Mouse (Mus musculus) myocyte (in vitro differentiated cells): ENCODE results near the gene Stard8. TPM values are rescaled to one million over a fixed set of nuclear protein-coding genes. Genes with fewer than 3 reads are reported as not detected.

Experiments used
- H3K27me3 ChIP-seq: one replicate; pipeline ENCODE4 v1.6.1; 2011; ENCODE audit not compliant: control insufficient read depth, insufficient read depth, insufficient read length
- H3K36me3 ChIP-seq: one replicate; pipeline ENCODE4 v1.6.1; 2011; ENCODE audit not compliant: control insufficient read depth, insufficient read depth
- H3K4me2 ChIP-seq: one replicate; pipeline ENCODE4 v1.6.1; 2011; ENCODE audit warnings: low read depth, control low read depth
- H3K4me3 ChIP-seq: one replicate; pipeline ENCODE4 v1.5.1; 2011; ENCODE audit warnings: mild to moderate bottlenecking, control low read depth, moderate library complexity
- H3K79me2 ChIP-seq: one replicate; pipeline ENCODE4 v1.6.1; 2011; ENCODE audit not compliant: control insufficient read depth, insufficient read depth
- H3ac ChIP-seq: one replicate; pipeline ENCODE4 v1.6.1; 2011; ENCODE audit not compliant: control insufficient read depth, insufficient read length
- CEBPB ChIP-seq: IDR thresholded peaks from 2 replicates; pipeline ENCODE4 v1.6.1; 2011; ENCODE audit warnings: mild to moderate bottlenecking, moderate library complexity; ENCODE audit not compliant: poor library complexity, insufficient read depth, severe bottlenecking
- E2F4 ChIP-seq: IDR thresholded peaks from one replicate; pipeline ENCODE4 v1.6.1; 2011; ENCODE audit warnings: mild to moderate bottlenecking, control low read depth, moderate library complexity; ENCODE audit not compliant: insufficient read depth
- MAX ChIP-seq: IDR thresholded peaks from one replicate; pipeline ENCODE4 v1.6.1; 2011; ENCODE audit warnings: low read depth, mild to moderate bottlenecking, control low read depth
- MYOD1 ChIP-seq, 3 experiments: IDR thresholded peaks; one replicate each; pipeline ENCODE4 v1.6.1; 2011; ENCODE audit warnings: control low read depth in 2 of 3, low read depth in 2 of 3, mild to moderate bottlenecking in 2 of 3, moderate library complexity in 1 of 3; ENCODE audit not compliant: insufficient read length in 2 of 3, control insufficient read depth in 1 of 3
- MYOG ChIP-seq, 3 experiments: IDR thresholded peaks; one replicate each; pipeline ENCODE4 v1.6.1; 2011; ENCODE audit warnings: control low read depth in 2 of 3, low read depth in 2 of 3, mild to moderate bottlenecking in 2 of 3; ENCODE audit not compliant: insufficient read length in 2 of 3, control insufficient read depth in 1 of 3, insufficient read depth in 1 of 3
- POLR2A ChIP-seq: IDR thresholded peaks from one replicate; pipeline ENCODE4 v1.6.1; 2011; ENCODE audit warnings: low read depth, mild to moderate bottlenecking, control low read depth, moderate library complexity; ENCODE audit not compliant: insufficient read length
- POLR2AphosphoS2 ChIP-seq: IDR thresholded peaks from one replicate; pipeline ENCODE4 v1.6.1; 2011; ENCODE audit warnings: low read depth, control low read depth; ENCODE audit not compliant: insufficient read length
- REST ChIP-seq: IDR thresholded peaks from one replicate; pipeline ENCODE4 v1.6.1; 2011; ENCODE audit warnings: mild to moderate bottlenecking, control low read depth, moderate library complexity; ENCODE audit not compliant: insufficient read depth, insufficient read length
- SRF ChIP-seq: IDR thresholded peaks from one replicate; pipeline ENCODE4 v1.6.1; 2011; ENCODE audit warnings: low read depth; ENCODE audit not compliant: control insufficient read depth, insufficient read length
- TCF12 ChIP-seq: IDR thresholded peaks from one replicate; pipeline ENCODE4 v1.6.1; 2011; ENCODE audit warnings: mild to moderate bottlenecking, control low read depth; ENCODE audit not compliant: poor library complexity, insufficient read depth, severe bottlenecking
- TCF3 ChIP-seq: IDR thresholded peaks from one replicate; pipeline ENCODE4 v1.6.1; 2011; ENCODE audit warnings: low read depth, control low read depth; ENCODE audit not compliant: insufficient read length
- USF1 ChIP-seq: IDR thresholded peaks from one replicate; pipeline ENCODE4 v1.6.1; 2011; ENCODE audit warnings: low read depth, mild to moderate bottlenecking, control low read depth, moderate library complexity
- polyA plus RNA-seq: library from polyadenylated mRNA; unstranded; fragments of >200 nt; fragmentation: generic; extraction: Trizol; gene quantifications from one replicate; pipeline ENCODE4 v1.2.1, GENCODE M21; 2012; ENCODE audit warnings: missing spikeins

Stard8 gene
- polyA plus RNA-seq, 1 experiment = 0.06 TPM

DNA sequence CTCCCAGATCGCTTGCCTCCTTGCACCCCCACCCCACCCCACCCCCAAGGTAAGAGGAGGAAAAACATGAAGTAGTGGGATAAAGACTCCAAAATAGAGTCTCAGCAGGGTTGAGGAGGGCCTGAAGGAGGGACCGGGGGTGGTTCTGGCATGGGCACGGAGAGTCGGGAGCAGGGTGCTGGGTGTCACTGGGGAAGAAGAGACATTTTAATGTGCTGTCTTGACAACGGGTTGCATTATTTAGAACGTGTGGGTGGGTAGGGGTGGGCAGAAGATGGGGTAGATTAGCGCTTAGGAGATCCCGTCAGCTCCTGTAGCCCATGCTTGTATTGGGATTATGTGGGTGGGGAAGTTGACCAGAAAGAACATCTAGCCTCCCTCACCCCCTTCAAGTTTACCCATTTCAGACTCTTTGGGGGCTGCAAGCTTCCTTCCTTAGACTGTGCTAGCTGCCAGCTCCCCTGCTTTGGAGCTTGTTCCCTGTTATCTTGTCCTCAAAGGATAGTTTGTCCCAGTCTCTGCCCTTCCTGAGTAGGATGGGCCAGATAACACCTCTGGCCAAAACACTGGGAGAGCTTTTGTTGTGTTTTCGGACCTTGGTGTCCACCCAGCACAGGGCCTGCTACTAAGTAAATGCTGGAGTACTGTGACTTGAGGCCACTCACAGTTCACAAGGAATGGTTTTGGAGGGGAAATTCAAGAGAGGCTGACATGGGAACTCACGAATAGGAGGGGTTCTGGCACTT lies 47.9 kb downstream of the Stard8 start:
- no peak overlapping the region for H3K4me3 ChIP-seq

DNA sequence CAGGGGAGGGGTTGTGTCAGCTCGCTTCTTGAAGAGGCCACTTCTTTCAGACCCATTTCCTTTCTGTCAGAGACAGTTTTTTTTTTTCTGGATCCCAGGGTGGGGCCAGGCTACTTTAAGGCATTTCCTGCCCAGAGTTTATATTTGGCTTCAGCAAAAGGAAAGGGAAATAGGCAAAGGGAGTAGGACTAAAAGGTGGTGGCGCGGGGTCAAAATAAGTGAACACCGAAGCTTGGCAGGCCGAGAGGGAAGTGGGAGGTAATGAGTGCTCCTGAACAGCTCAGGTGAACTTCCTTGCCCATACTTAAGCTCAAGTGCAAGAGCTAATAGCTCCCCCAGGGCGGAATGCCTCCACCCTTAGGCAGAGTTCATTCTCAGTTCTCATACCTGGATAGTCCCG lies 49.2 kb downstream of the Stard8 start:
- Histone ChIP-seq H3K79me2 (no peaks in the 10 kb centered on the region), H3K4me2 (no peak overlapping the region), H3K4me3 (no peak overlapping the region), H3K36me3 (no peaks in the 10 kb centered on the region), H3ac (no peak overlapping the region), H3K27me3 (peaks cover 5% of the 10 kb centered on the region)
- TF ChIP-seq SRF = no peak
- no peak for TF ChIP-seq TCF3
- no peak for TF ChIP-seq TCF12
- TF ChIP-seq POLR2AphosphoS2 = no peak
- TF ChIP-seq USF1 = no peak
- no peak for TF ChIP-seq REST
- TF ChIP-seq MYOD1 (IDR thresholded peaks at IDR 0.05; ENCODE audit: control insufficient read depth in 1 of 3, insufficient read length in 2 of 3, low read depth in 2 of 3) = no peak
- no peak for TF ChIP-seq POLR2A
- no peak for TF ChIP-seq E2F4
- TF ChIP-seq MAX = no peak
- no peak for TF ChIP-seq CEBPB
- no peak for TF ChIP-seq MYOG (IDR thresholded peaks at IDR 0.05; ENCODE audit: control insufficient read depth in 1 of 3, insufficient read depth in 1 of 3, insufficient read length in 2 of 3, low read depth in 2 of 3)

More for the DNA sequence above, 47.9 kb downstream of the Stard8 start:
- TF ChIP-seq USF1 = no peak
- no peak for TF ChIP-seq POLR2AphosphoS2
- no peak for TF ChIP-seq TCF12
- no peak for TF ChIP-seq CEBPB
- no peak for TF ChIP-seq MAX
- TF ChIP-seq POLR2A = no peak
- no peak for TF ChIP-seq MYOD1 (IDR thresholded peaks at IDR 0.05; ENCODE audit: control insufficient read depth in 1 of 3, insufficient read length in 2 of 3, low read depth in 2 of 3)
- no peak for TF ChIP-seq REST
- no peak for TF ChIP-seq MYOG (IDR thresholded peaks at IDR 0.05; ENCODE audit: control insufficient read depth in 1 of 3, insufficient read depth in 1 of 3, insufficient read length in 2 of 3, low read depth in 2 of 3)
- TF ChIP-seq E2F4 = no peak
- no peak for TF ChIP-seq SRF
- TF ChIP-seq TCF3 = no peak
- H3K79me2 ChIP-seq = no peaks in the 10 kb centered on the region
- H3ac ChIP-seq = no peak overlapping the region
- no peak overlapping the region for H3K4me2 ChIP-seq
- peaks cover 5% of the 10 kb centered on the region for H3K27me3 ChIP-seq
- H3K36me3 ChIP-seq = no peaks in the 10 kb centered on the region

DNA sequence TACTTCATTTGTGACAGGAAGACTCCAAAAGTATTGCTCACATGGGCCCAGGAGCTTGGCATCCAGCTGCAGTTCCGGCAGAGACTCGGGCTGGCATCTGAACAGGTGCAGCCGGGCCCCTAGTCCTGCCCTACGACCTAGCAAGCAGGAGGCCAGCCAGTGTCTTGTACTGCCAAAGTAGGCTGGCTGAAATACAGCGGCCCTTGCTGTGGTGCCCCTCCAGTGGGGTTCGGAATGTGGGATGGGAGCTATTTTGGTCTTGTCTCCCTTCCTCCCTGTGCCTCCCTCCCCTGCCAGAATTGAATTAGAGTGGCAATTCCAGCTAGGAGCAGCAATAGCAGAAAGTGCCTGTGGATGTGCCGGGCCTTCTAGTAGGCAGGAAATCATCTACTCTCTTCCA lies 51.5 kb downstream of the Stard8 start:
- Histone ChIP-seq H3K79me2 (no peaks in the 10 kb centered on the region), H3K36me3 (no peaks in the 10 kb centered on the region), H3K27me3 (peaks cover 5% of the 10 kb centered on the region), H3K4me3 (no peak overlapping the region), H3ac (no peak overlapping the region), H3K4me2 (no peak overlapping the region)
- TF ChIP-seq SRF (no peak), REST (no peak), TCF3 (no peak), TCF12 (no peak), USF1 (no peak), CEBPB (no peak), MYOD1 (IDR thresholded peaks at IDR 0.05; ENCODE audit: control insufficient read depth in 1 of 3, insufficient read length in 2 of 3, low read depth in 2 of 3) (no peak), POLR2A (no peak), POLR2AphosphoS2 (no peak), E2F4 (no peak), MAX (no peak), MYOG (IDR thresholded peaks at IDR 0.05; ENCODE audit: control insufficient read depth in 1 of 3, insufficient read depth in 1 of 3, insufficient read length in 2 of 3, low read depth in 2 of 3) (no peak)

DNA sequence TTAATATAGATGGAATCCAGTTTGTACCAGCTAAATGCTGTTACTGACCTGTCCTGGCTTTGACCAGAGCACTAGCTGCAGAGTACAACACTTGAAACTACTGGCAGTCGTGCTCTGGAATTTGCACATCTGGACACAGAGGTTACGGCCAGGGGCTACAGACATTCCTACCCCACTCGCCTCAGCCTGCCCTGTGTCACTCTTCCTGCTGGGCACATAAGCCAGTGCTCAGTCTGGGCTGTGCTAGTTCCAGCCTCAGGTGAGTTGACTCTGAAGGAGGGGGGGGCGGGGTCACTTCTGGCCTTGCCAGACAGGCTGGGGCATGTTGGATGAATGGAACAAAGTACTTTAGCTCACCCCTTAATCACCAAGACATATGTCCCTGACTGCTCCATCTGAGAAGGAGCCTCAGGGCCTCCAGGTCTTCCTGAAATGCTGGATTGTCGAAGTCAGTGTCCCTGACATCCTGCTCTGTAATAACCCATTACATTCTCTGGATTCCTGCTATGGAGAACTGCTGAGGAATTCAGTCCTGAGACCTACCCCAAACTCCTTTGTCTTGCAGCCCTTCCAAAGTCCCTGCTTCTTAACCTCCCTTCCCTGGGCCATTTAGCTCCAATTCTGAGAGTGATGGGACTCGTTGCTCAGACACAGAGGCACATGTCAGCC lies 54.9 kb downstream of the Stard8 start:
- no peak overlapping the region for H3ac ChIP-seq
- TF ChIP-seq TCF3 (no peak), POLR2A (no peak), E2F4 (no peak), USF1 (no peak), TCF12 (no peak), MAX (no peak), CEBPB (no peak), SRF (no peak), POLR2AphosphoS2 (no peak), MYOD1 (IDR thresholded peaks at IDR 0.05; ENCODE audit: control insufficient read depth in 1 of 3, insufficient read length in 2 of 3, low read depth in 2 of 3) (no peak), REST (no peak)
- H3K4me2 ChIP-seq = no peak overlapping the region
- no peaks in the 10 kb centered on the region for H3K36me3 ChIP-seq
- H3K4me3 ChIP-seq = no peak overlapping the region
- peaks cover 5% of the 10 kb centered on the region for H3K27me3 ChIP-seq
- H3K79me2 ChIP-seq = no peaks in the 10 kb centered on the region
